Comparison of ENCODE assay signal across 8 mouse cellular contexts in genomic region chr7:68085870-68086341, GRCm38 (mm10).
DNase-seq lines count a peak whose midpoint lies in the region; ATAC-seq lines count a peak whose summit lies in the region.

No protein-coding gene starts in this region.

- H3K4me1 ChIP-seq in heart, embryonic 16.5 days (ENCODE audit: control insufficient read depth, insufficient read depth, low read length): peaks cover 41% of the 10 kb centered on the region
- H3K4me1 ChIP-seq in limb, embryonic 10.5 days: peaks cover 69% of the 10 kb centered on the region
- peaks cover 22% of the 10 kb centered on the region for H3K4me1 ChIP-seq in midbrain, embryonic 14.5 days (ENCODE audit: control insufficient read depth, insufficient read depth, low read length)

- H3K9me3 ChIP-seq in heart, embryonic 16.5 days (replicated peaks; ENCODE audit: control insufficient read depth, low read length): no peaks in the 10 kb centered on the region
- no peaks in the 10 kb centered on the region for H3K9me3 ChIP-seq in limb, embryonic 10.5 days (replicated peaks)
- H3K9me3 ChIP-seq in midbrain, embryonic 14.5 days (ENCODE audit: control insufficient read depth, low read length): no peaks in the 10 kb centered on the region

- 44% methylated on average over 4 of the region's 4 CpGs for WGBS in heart, embryonic 16.5 days
- WGBS in limb, embryonic 10.5 days: 75% methylated on average over 4 of the region's 4 CpGs
- WGBS in midbrain, embryonic 14.5 days: 11% methylated on average over 4 of the region's 4 CpGs

- H3K36me3 ChIP-seq in heart, embryonic 16.5 days (ENCODE audit: control insufficient read depth, insufficient read depth): no peaks in the 10 kb centered on the region
- H3K36me3 ChIP-seq in limb, embryonic 10.5 days: peaks cover 11% of the 10 kb centered on the region
- H3K36me3 ChIP-seq in midbrain, embryonic 14.5 days (ENCODE audit: control insufficient read depth, insufficient read depth, low read length): no peaks in the 10 kb centered on the region

- H3K9ac ChIP-seq in heart, embryonic 16.5 days (ENCODE audit: low read length): peak overlapping the region; percentile 27; the same call in 1 of the 2 replicates
- peak overlapping the region; percentile 35 for H3K9ac ChIP-seq in midbrain, embryonic 14.5 days (replicated peaks; ENCODE audit: low read length)

- no peaks in the 10 kb centered on the region for H3K27me3 ChIP-seq in heart, embryonic 16.5 days (ENCODE audit: control insufficient read depth, insufficient read depth, low read length)
- no peaks in the 10 kb centered on the region for H3K27me3 ChIP-seq in limb, embryonic 10.5 days (ENCODE audit: low read depth, poor library complexity, severe bottlenecking)
- no peaks in the 10 kb centered on the region for H3K27me3 ChIP-seq in midbrain, embryonic 14.5 days (ENCODE audit: control insufficient read depth, insufficient read depth, low read length)

- no peak overlapping the region for H3K4me3 ChIP-seq in heart, embryonic 16.5 days (ENCODE audit: low read length)
- 0 out of 2 replicates have a peak overlapping the region, but pooled peaks have one; percentile 27 for H3K4me3 ChIP-seq in limb, embryonic 10.5 days
- H3K4me3 ChIP-seq in midbrain, embryonic 14.5 days (replicated peaks; ENCODE audit: low read depth, low read length): no peak overlapping the region

- peak overlapping the region; percentile 58 for H3K4me2 ChIP-seq in heart, embryonic 16.5 days (ENCODE audit: low read depth, low read length)
- H3K4me2 ChIP-seq in midbrain, embryonic 14.5 days (ENCODE audit: low read length): peak overlapping the region; percentile 30; the same call in 1 of the 2 replicates

- H3K27ac ChIP-seq in heart, embryonic 16.5 days (ENCODE audit: low read length): peak overlapping the region; percentile 77
- peak overlapping the region; percentile 86 for H3K27ac ChIP-seq in limb, embryonic 10.5 days
- H3K27ac ChIP-seq in midbrain, embryonic 14.5 days (replicated peaks; ENCODE audit: low read depth, low read length): peak overlapping the region; percentile 85

- DNase-seq in cerebellum, adult 18-20 months: peak; percentile 51 to 63
- peak; percentile 55 for DNase-seq in cerebellum, adult 9-11 months
- DNase-seq in limb, embryonic 10.5 days (ENCODE audit: low spot score): no peak
- DNase-seq in midbrain, embryonic 14.5 days: peak; percentile 44
- no peak for DNase-seq in frontal cortex, adult 2 months (ENCODE audit: extremely low spot score in 1 of 2, low spot score in 1 of 2)
- DNase-seq in right cerebral cortex, postnatal 10 days (ENCODE audit: low spot score in 2 of 2): no peak

- no peak for ATAC-seq in cerebellum, adult (ENCODE audit: insufficient number of reproducible peaks, low FRiP score, low TSS enrichment)
- peak; percentile 56 for ATAC-seq in heart, embryonic 16.5 days (replicated peaks; ENCODE audit: extremely low read depth, insufficient read depth, low FRiP score)
- peak; percentile 59; the same call in 1 of the 2 replicates for ATAC-seq in midbrain, embryonic 14.5 days (ENCODE audit: low FRiP score, low TSS enrichment)

Comparison
In these comparisons a context has a peak if more than half of its experiments do, and no peak if none do; other contexts are left out.
1. DNase-seq: peak in cerebellum, adult 18-20 months (2 of 2), cerebellum, adult 9-11 months (single experiment) and midbrain, embryonic 14.5 days (single experiment); none in limb, embryonic 10.5 days (single experiment), frontal cortex, adult 2 months (0 of 2) and right cerebral cortex, postnatal 10 days (0 of 2).
2. Peak in every context shown above with its lines, with median percentiles within 50 percentile points of each other: H3K27ac ChIP-seq.